Mouse (Mus musculus) liver (tissue): ENCODE data around the gene Rps6kb2.

Source experiments
- DNase-seq: peaks from one replicate; pipeline ENCODE4 v3.0.0-alpha.2; 2020; ENCODE audit warnings: mixed read lengths

Rps6kb2 gene

GRCm38 (mm10) chr19:4114551-4114950, 48.6 kb downstream of the Rps6kb2 start:
- no peak for DNase-seq

- DNase-seq: no peak
Observed at GRCm38 (mm10) chr19:4113806-4114230, 49.3 kb downstream of the Rps6kb2 start.

GRCm38 (mm10) chr19:4113186-4113805, 49.9 kb downstream of the Rps6kb2 start:
- peak; percentile 41 for DNase-seq

GRCm38 (mm10) chr19:4112063-4112960, 50.8 kb downstream of the Rps6kb2 start:
- DNase-seq: no peak

- DNase-seq: no peak
Observed at GRCm38 (mm10) chr19:4108535-4108934, 54.6 kb downstream of the Rps6kb2 start.

- DNase-seq: no peak
Observed at GRCm38 (mm10) chr19:4106654-4107053, 56.5 kb downstream of the Rps6kb2 start.

GRCm38 (mm10) chr19:4104675-4105194, 58.4 kb downstream of the Rps6kb2 start:
- no peak for DNase-seq
